Mouse (Mus musculus): ENCODE data around the gene Tdg. TPM values are rescaled to one million over a fixed set of nuclear protein-coding genes. Genes with fewer than 3 reads are reported as not detected.

The Tdg gene
- polyA plus RNA-seq, 1 experiment, result 6.2 TPM

- TF ChIP-seq CTCF (IDR thresholded peaks at IDR 0.05; ENCODE audit: control insufficient read depth, insufficient read depth, insufficient replicate concordance, low read depth, low read length) (no peak), POLR2A (IDR thresholded peaks at IDR 0.05; ENCODE audit: control insufficient read depth, low read depth, low read length) (no peak)
- H3K27ac ChIP-seq (ENCODE audit: control insufficient read depth, insufficient read depth, low read depth, low read length), result no peak overlapping the region
- H3K4me3 ChIP-seq (ENCODE audit: control insufficient read depth, low read depth, low read length), result no peak overlapping the region
- no peaks in the 10 kb centered on the region for H3K27me3 ChIP-seq (ENCODE audit: control insufficient read depth, insufficient read depth, low read length)
- no peaks in the 10 kb centered on the region for H3K4me1 ChIP-seq (ENCODE audit: control insufficient read depth, insufficient read depth, low read length)
- no peaks in the 10 kb centered on the region for H3K36me3 ChIP-seq (ENCODE audit: control insufficient read depth, insufficient read depth, low read length)
Observed at GRCm38 (mm10) chr10:82663289-82663688, 33.7 kb downstream of the Tdg start.

- Histone ChIP-seq H3K4me1 (ENCODE audit: control insufficient read depth, insufficient read depth, low read length) (no peaks in the 10 kb centered on the region), H3K27ac (ENCODE audit: control insufficient read depth, insufficient read depth, low read depth, low read length) (no peak overlapping the region), H3K27me3 (ENCODE audit: control insufficient read depth, insufficient read depth, low read length) (no peaks in the 10 kb centered on the region), H3K36me3 (ENCODE audit: control insufficient read depth, insufficient read depth, low read length) (no peaks in the 10 kb centered on the region), H3K4me3 (ENCODE audit: control insufficient read depth, low read depth, low read length) (no peak overlapping the region)
- TF ChIP-seq POLR2A (IDR thresholded peaks at IDR 0.05; ENCODE audit: control insufficient read depth, low read depth, low read length) (no peak), CTCF (IDR thresholded peaks at IDR 0.05; ENCODE audit: control insufficient read depth, insufficient read depth, insufficient replicate concordance, low read depth, low read length) (no peak)
Observed at GRCm38 (mm10) chr10:82665951-82666350, 36.3 kb downstream of the Tdg start.

GRCm38 (mm10) chr10:82666436-82667234 lies 37.0 kb downstream of the Tdg start:
- Histone ChIP-seq H3K4me1 (ENCODE audit: control insufficient read depth, insufficient read depth, low read length) (no peaks in the 10 kb centered on the region), H3K27ac (ENCODE audit: control insufficient read depth, insufficient read depth, low read depth, low read length) (no peak overlapping the region), H3K4me3 (ENCODE audit: control insufficient read depth, low read depth, low read length) (no peak overlapping the region), H3K27me3 (ENCODE audit: control insufficient read depth, insufficient read depth, low read length) (no peaks in the 10 kb centered on the region), H3K36me3 (ENCODE audit: control insufficient read depth, insufficient read depth, low read length) (no peaks in the 10 kb centered on the region)
- TF ChIP-seq CTCF (IDR thresholded peaks at IDR 0.05; ENCODE audit: control insufficient read depth, insufficient read depth, insufficient replicate concordance, low read depth, low read length) (peak; percentile 52; the same call in 1 of the 2 replicates), POLR2A (IDR thresholded peaks at IDR 0.05; ENCODE audit: control insufficient read depth, low read depth, low read length) (no peak)

- Histone ChIP-seq H3K4me1 (ENCODE audit: control insufficient read depth, insufficient read depth, low read length) (no peaks in the 10 kb centered on the region), H3K27ac (ENCODE audit: control insufficient read depth, insufficient read depth, low read depth, low read length) (no peak overlapping the region), H3K4me3 (ENCODE audit: control insufficient read depth, low read depth, low read length) (no peak overlapping the region), H3K36me3 (ENCODE audit: control insufficient read depth, insufficient read depth, low read length) (no peaks in the 10 kb centered on the region), H3K27me3 (ENCODE audit: control insufficient read depth, insufficient read depth, low read length) (no peaks in the 10 kb centered on the region)
- TF ChIP-seq POLR2A (IDR thresholded peaks at IDR 0.05; ENCODE audit: control insufficient read depth, low read depth, low read length) (no peak), CTCF (IDR thresholded peaks at IDR 0.05; ENCODE audit: control insufficient read depth, insufficient read depth, insufficient replicate concordance, low read depth, low read length) (no peak)
Observed at GRCm38 (mm10) chr10:82670205-82670604, 40.6 kb downstream of the Tdg start.

GRCm38 (mm10) chr10:82676949-82677348 lies 47.3 kb downstream of the Tdg start:
- H3K27me3 ChIP-seq (ENCODE audit: control insufficient read depth, insufficient read depth, low read length), result no peaks in the 10 kb centered on the region
- H3K4me3 ChIP-seq (ENCODE audit: control insufficient read depth, low read depth, low read length), result no peak overlapping the region
- TF ChIP-seq POLR2A (IDR thresholded peaks at IDR 0.05; ENCODE audit: control insufficient read depth, low read depth, low read length) (no peak), CTCF (IDR thresholded peaks at IDR 0.05; ENCODE audit: control insufficient read depth, insufficient read depth, insufficient replicate concordance, low read depth, low read length) (no peak)
- H3K4me1 ChIP-seq (ENCODE audit: control insufficient read depth, insufficient read depth, low read length), result no peaks in the 10 kb centered on the region
- no peak overlapping the region for H3K27ac ChIP-seq (ENCODE audit: control insufficient read depth, insufficient read depth, low read depth, low read length)
- H3K36me3 ChIP-seq (ENCODE audit: control insufficient read depth, insufficient read depth, low read length), result no peaks in the 10 kb centered on the region

GRCm38 (mm10) chr10:82680769-82681168 lies 51.1 kb downstream of the Tdg start:
- TF ChIP-seq POLR2A (IDR thresholded peaks at IDR 0.05; ENCODE audit: control insufficient read depth, low read depth, low read length) (no peak), CTCF (IDR thresholded peaks at IDR 0.05; ENCODE audit: control insufficient read depth, insufficient read depth, insufficient replicate concordance, low read depth, low read length) (no peak)
- no peaks in the 10 kb centered on the region for H3K4me1 ChIP-seq (ENCODE audit: control insufficient read depth, insufficient read depth, low read length)
- H3K4me3 ChIP-seq (ENCODE audit: control insufficient read depth, low read depth, low read length), result no peak overlapping the region
- H3K36me3 ChIP-seq (ENCODE audit: control insufficient read depth, insufficient read depth, low read length), result no peaks in the 10 kb centered on the region
- no peak overlapping the region for H3K27ac ChIP-seq (ENCODE audit: control insufficient read depth, insufficient read depth, low read depth, low read length)
- no peaks in the 10 kb centered on the region for H3K27me3 ChIP-seq (ENCODE audit: control insufficient read depth, insufficient read depth, low read length)

- H3K4me1 ChIP-seq (ENCODE audit: control insufficient read depth, insufficient read depth, low read length), result no peaks in the 10 kb centered on the region
- H3K4me3 ChIP-seq (ENCODE audit: control insufficient read depth, low read depth, low read length), result no peak overlapping the region
- H3K27ac ChIP-seq (ENCODE audit: control insufficient read depth, insufficient read depth, low read depth, low read length), result no peak overlapping the region
- no peak for TF ChIP-seq POLR2A (IDR thresholded peaks at IDR 0.05; ENCODE audit: control insufficient read depth, low read depth, low read length)
- no peak for TF ChIP-seq CTCF (IDR thresholded peaks at IDR 0.05; ENCODE audit: control insufficient read depth, insufficient read depth, insufficient replicate concordance, low read depth, low read length)
- no peaks in the 10 kb centered on the region for H3K27me3 ChIP-seq (ENCODE audit: control insufficient read depth, insufficient read depth, low read length)
- H3K36me3 ChIP-seq (ENCODE audit: control insufficient read depth, insufficient read depth, low read length), result no peaks in the 10 kb centered on the region
Observed at GRCm38 (mm10) chr10:82681639-82682038, 52.0 kb downstream of the Tdg start.
